Mouse (Mus musculus): ENCODE measurements around the gene Madd. TPM values are rescaled to one million over a fixed set of nuclear protein-coding genes. Genes with fewer than 3 reads are reported as not detected.

Gene Madd
- polyA plus RNA-seq, 1 experiment from 2014 or later, result 14.8 TPM

GRCm38 (mm10) chr2:91194624-91195332 lies 11.1 kb upstream of the Madd start:
- ATAC-seq (ENCODE audit: insufficient number of reproducible peaks, low FRiP score, low TSS enrichment, low read depth), result peak; percentile 71
- H3K9me3 ChIP-seq (replicated peaks), result no peaks in the 10 kb centered on the region
- peak overlapping the region; percentile 34 for H3K4me3 ChIP-seq (replicated peaks)
- H3K9ac ChIP-seq, result peak overlapping the region; percentile 39
- H3K27me3 ChIP-seq, result no peaks in the 10 kb centered on the region
- H3K4me1 ChIP-seq, result peaks cover 12% of the 10 kb centered on the region; the same call in 1 of the 2 replicates
- WGBS, result 3% methylated on average over 27 of the region's 27 CpGs
- H3K36me3 ChIP-seq, result no peaks in the 10 kb centered on the region
- peak overlapping the region; percentile 68 for H3K4me2 ChIP-seq (replicated peaks)
- H3K27ac ChIP-seq (replicated peaks), result no peak overlapping the region

GRCm38 (mm10) chr2:91190501-91190900 lies 6.9 kb upstream of the Madd start:
- no peaks in the 10 kb centered on the region for H3K27me3 ChIP-seq
- no peak overlapping the region for H3K4me2 ChIP-seq (replicated peaks)
- no peaks in the 10 kb centered on the region for H3K36me3 ChIP-seq

GRCm38 (mm10) chr2:91187431-91187830 lies 3.8 kb upstream of the Madd start:
- H3K36me3 ChIP-seq, result no peaks in the 10 kb centered on the region
- ATAC-seq (ENCODE audit: insufficient number of reproducible peaks, low FRiP score, low TSS enrichment, low read depth), result no peak
- H3K9me3 ChIP-seq (replicated peaks), result no peaks in the 10 kb centered on the region
- H3K27ac ChIP-seq (replicated peaks), result no peak overlapping the region
- 49% methylated on average over 4 of the region's 4 CpGs for WGBS
- H3K4me3 ChIP-seq (replicated peaks), result no peak overlapping the region
- no peaks in the 10 kb centered on the region for H3K27me3 ChIP-seq
- peaks cover 10% of the 10 kb centered on the region; the same call in 1 of the 2 replicates for H3K4me1 ChIP-seq
- H3K4me2 ChIP-seq (replicated peaks), result no peak overlapping the region
- H3K9ac ChIP-seq, result no peak overlapping the region

More at GRCm38 (mm10) chr2:91190501-91190900, 6.9 kb upstream of the Madd start:
- WGBS, result 88% methylated on average over 16 of the region's 16 CpGs
- Histone ChIP-seq H3K9me3 (replicated peaks) (no peaks in the 10 kb centered on the region), H3K4me3 (replicated peaks) (no peak overlapping the region), H3K27ac (replicated peaks) (no peak overlapping the region), H3K4me1 (peaks cover 12% of the 10 kb centered on the region; the same call in 1 of the 2 replicates), H3K9ac (no peak overlapping the region)
- no peak for ATAC-seq (ENCODE audit: insufficient number of reproducible peaks, low FRiP score, low TSS enrichment, low read depth)

GRCm38 (mm10) chr2:91186208-91186607 lies 2.6 kb upstream of the Madd start:
- Histone ChIP-seq H3K4me1 (peaks cover 16% of the 10 kb centered on the region), H3K36me3 (no peaks in the 10 kb centered on the region), H3K27ac (replicated peaks) (no peak overlapping the region), H3K4me2 (replicated peaks) (no peak overlapping the region), H3K4me3 (replicated peaks) (no peak overlapping the region), H3K9ac (no peak overlapping the region), H3K27me3 (no peaks in the 10 kb centered on the region), H3K9me3 (replicated peaks) (no peaks in the 10 kb centered on the region)
- ATAC-seq (ENCODE audit: insufficient number of reproducible peaks, low FRiP score, low TSS enrichment, low read depth), result no peak
- WGBS, result 73% methylated on average over 1 of the region's 1 CpGs

GRCm38 (mm10) chr2:91183148-91183513 lies 506 bp downstream of the Madd start:
- peaks cover under 1% of the 10 kb centered on the region; the same call in 1 of the 2 replicates for H3K36me3 ChIP-seq
- H3K4me2 ChIP-seq (replicated peaks), result peak overlapping the region; percentile 78
- peak overlapping the region; percentile 57 for H3K9ac ChIP-seq
- ATAC-seq (ENCODE audit: insufficient number of reproducible peaks, low FRiP score, low TSS enrichment, low read depth), result peak; percentile 92
- no peaks in the 10 kb centered on the region for H3K27me3 ChIP-seq
- H3K4me3 ChIP-seq (replicated peaks), result peak overlapping the region; percentile 71
- WGBS, result under 1% methylated on average over 9 of the region's 9 CpGs
- H3K9me3 ChIP-seq (replicated peaks), result no peaks in the 10 kb centered on the region
- peak overlapping the region; percentile 86 for H3K27ac ChIP-seq (replicated peaks)
- H3K4me1 ChIP-seq, result peaks cover 20% of the 10 kb centered on the region

GRCm38 (mm10) chr2:91182405-91183147 lies 1.1 kb downstream of the Madd start:
- Histone ChIP-seq H3K4me3 (replicated peaks) (peak overlapping the region; percentile 71), H3K9ac (peak overlapping the region; percentile 57), H3K27ac (replicated peaks) (peak overlapping the region; percentile 86), H3K4me2 (replicated peaks) (peak overlapping the region; percentile 78), H3K36me3 (peaks cover 6% of the 10 kb centered on the region; the same call in 1 of the 2 replicates), H3K27me3 (no peaks in the 10 kb centered on the region), H3K9me3 (replicated peaks) (no peaks in the 10 kb centered on the region), H3K4me1 (peaks cover 20% of the 10 kb centered on the region)
- ATAC-seq (ENCODE audit: insufficient number of reproducible peaks, low FRiP score, low TSS enrichment, low read depth), result peak; percentile 93
- under 1% methylated on average over 81 of the region's 81 CpGs for WGBS

GRCm38 (mm10) chr2:91182016-91182404 lies 1.6 kb downstream of the Madd start:
- Histone ChIP-seq H3K27me3 (no peaks in the 10 kb centered on the region), H3K27ac (replicated peaks) (peak overlapping the region; percentile 86; the same call in 1 of the 2 replicates), H3K4me1 (peaks cover 20% of the 10 kb centered on the region), H3K4me2 (replicated peaks) (peak overlapping the region; percentile 78), H3K9ac (peak overlapping the region; percentile 57; the same call in 1 of the 2 replicates), H3K4me3 (replicated peaks) (peak overlapping the region; percentile 71), H3K9me3 (replicated peaks) (no peaks in the 10 kb centered on the region), H3K36me3 (peaks cover 7% of the 10 kb centered on the region; the same call in 1 of the 2 replicates)
- WGBS, result 9% methylated on average over 8 of the region's 8 CpGs
- ATAC-seq (ENCODE audit: insufficient number of reproducible peaks, low FRiP score, low TSS enrichment, low read depth), result no peak

- 69% methylated on average over 5 of the region's 5 CpGs for WGBS
- Histone ChIP-seq H3K9ac (no peak overlapping the region), H3K4me2 (replicated peaks) (no peak overlapping the region), H3K36me3 (peaks cover 20% of the 10 kb centered on the region), H3K9me3 (replicated peaks) (no peaks in the 10 kb centered on the region), H3K4me3 (replicated peaks) (no peak overlapping the region), H3K27me3 (no peaks in the 10 kb centered on the region), H3K4me1 (peaks cover 20% of the 10 kb centered on the region), H3K27ac (replicated peaks) (no peak overlapping the region)
- ATAC-seq (ENCODE audit: insufficient number of reproducible peaks, low FRiP score, low TSS enrichment, low read depth), result no peak
Measured at GRCm38 (mm10) chr2:91180706-91181105, 2.9 kb downstream of the Madd start.

GRCm38 (mm10) chr2:91179825-91180224 lies 3.8 kb downstream of the Madd start:
- Histone ChIP-seq H3K27me3 (no peaks in the 10 kb centered on the region), H3K9me3 (replicated peaks) (no peaks in the 10 kb centered on the region), H3K4me3 (replicated peaks) (no peak overlapping the region), H3K36me3 (peaks cover 24% of the 10 kb centered on the region), H3K4me1 (peaks cover 20% of the 10 kb centered on the region), H3K27ac (replicated peaks) (no peak overlapping the region), H3K4me2 (replicated peaks) (no peak overlapping the region), H3K9ac (no peak overlapping the region)
- ATAC-seq (ENCODE audit: insufficient number of reproducible peaks, low FRiP score, low TSS enrichment, low read depth), result no peak
- WGBS, result 41% methylated on average over 4 of the region's 4 CpGs

- Histone ChIP-seq H3K9ac (no peak overlapping the region), H3K36me3 (peaks cover 52% of the 10 kb centered on the region), H3K27ac (replicated peaks) (no peak overlapping the region), H3K4me3 (replicated peaks) (no peak overlapping the region), H3K27me3 (no peaks in the 10 kb centered on the region), H3K4me1 (0 out of 2 replicates have a peak, but pooled peaks cover 4% of the 10 kb centered on the region), H3K4me2 (replicated peaks) (no peak overlapping the region), H3K9me3 (replicated peaks) (no peaks in the 10 kb centered on the region)
- no peak for ATAC-seq (ENCODE audit: insufficient number of reproducible peaks, low FRiP score, low TSS enrichment, low read depth)
- 67% methylated on average over 6 of the region's 6 CpGs for WGBS
Measured at GRCm38 (mm10) chr2:91176234-91176633, 7.4 kb downstream of the Madd start.

- Histone ChIP-seq H3K9me3 (replicated peaks) (no peaks in the 10 kb centered on the region), H3K36me3 (peaks cover 54% of the 10 kb centered on the region), H3K4me1 (no peaks in the 10 kb centered on the region), H3K27ac (replicated peaks) (no peak overlapping the region), H3K4me2 (replicated peaks) (no peak overlapping the region), H3K27me3 (no peaks in the 10 kb centered on the region), H3K9ac (no peak overlapping the region), H3K4me3 (replicated peaks) (no peak overlapping the region)
- 88% methylated on average over 4 of the region's 4 CpGs for WGBS
- ATAC-seq (ENCODE audit: insufficient number of reproducible peaks, low FRiP score, low TSS enrichment, low read depth), result no peak
Measured at GRCm38 (mm10) chr2:91175490-91175889, 8.1 kb downstream of the Madd start.

Data from embryonic facial prominence, embryonic 15.5 days (tissue).